Comparison of ENCODE assay signal across 19 mouse cellular contexts in the genomic region with DNA sequence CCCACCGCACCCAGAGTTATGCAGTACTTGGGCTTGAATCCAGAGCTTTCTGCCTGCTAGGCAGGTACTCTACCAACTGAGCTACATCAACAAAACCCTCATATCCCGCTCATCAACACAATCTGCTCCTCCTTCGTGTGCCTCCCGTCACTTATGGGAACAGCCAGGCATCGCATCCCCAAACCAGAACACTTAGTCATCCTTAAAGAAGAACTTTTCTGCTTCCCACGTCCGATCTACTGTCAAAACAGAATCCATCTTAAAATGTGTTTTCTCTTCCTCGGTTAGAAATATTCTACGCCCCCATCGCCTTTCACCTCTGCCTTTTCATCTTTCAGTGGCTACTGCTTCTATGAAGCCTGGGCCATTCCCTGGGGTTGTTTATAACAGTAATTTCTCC.
"Had no signal": no experiment of that assay in that cellular context is flagged by ENCODE, and none has a peak within 500 bp of the region (broad histone marks: within the 10 kb centered on the region; RNA-seq: fewer than 3 reads in every experiment).

No protein-coding gene starts in this region.

- DNase-seq: kidney, adult 18-20 months; kidney, adult 9 months; kidney, postnatal 14 days; kidney, postnatal 4 days; layer of hippocampus, adult 9-11 months; liver, postnatal 0 days; lung, embryonic 14.5 days; thymus, adult 2 months; thymus, postnatal 14 days; thymus, postnatal 4 days had no signal

- H3K27ac ChIP-seq: limb, embryonic 12.5 days; limb, embryonic 15.5 days; liver, embryonic 14.5 days; macrophage; midbrain, embryonic 12.5 days; midbrain, embryonic 15.5 days; neural tube, embryonic 12.5 days; neural tube, embryonic 15.5 days; stomach, postnatal 0 days had no signal

- H3K4me3 ChIP-seq: limb, embryonic 12.5 days; limb, embryonic 15.5 days; midbrain, embryonic 12.5 days; midbrain, embryonic 15.5 days; neural tube, embryonic 12.5 days; neural tube, embryonic 15.5 days had no signal
